Mouse (Mus musculus) heart, postnatal 0 days (tissue): ENCODE measurements at regions not wholly inside any gene's neighbourhood (a gene's known extent, or its start where the extent isn't known, plus 50 kb on each side); places are given as distances from the start of the nearest gene placed in this dataset.

ENCODE experiments used
- CTCF ChIP-seq: IDR thresholded peaks from 2 replicates; pipeline ENCODE4 v1.5.1; 2016; ENCODE audit warnings: antibody characterized with exemption, control low read depth, low read depth
- EP300 ChIP-seq: IDR thresholded peaks from 2 replicates; pipeline ENCODE4 v1.6.1; 2016; ENCODE audit warnings: antibody characterized with exemption, low read depth

- TF ChIP-seq CTCF (no peak), EP300 (no peak)
Observed at GRCm38 (mm10) chr1:151100565-151101483, 81.5 kb upstream of the Gm47985 start.
